Mouse (Mus musculus) midbrain, embryonic 10.5 days (tissue): Measurements from ENCODE around the gene Traf3. TPM values are rescaled to one million over a fixed set of nuclear protein-coding genes. Genes with fewer than 3 reads are reported as not detected.

ENCODE experiments used
- DNase-seq: peaks from one replicate; pipeline ENCODE4 v3.0.0-alpha.2; 2017; ENCODE audit warnings: low spot score
- H3K27ac ChIP-seq: fragments of 300-500 bp; sonication (generic); replicated peaks from 2 replicates; pipeline ENCODE4 v1.5.1; 2016; ENCODE audit warnings: mild to moderate bottlenecking
- H3K27me3 ChIP-seq: fragments of 300-500 bp; sonication (generic); 2 replicates; pipeline ENCODE4 v1.6.1; 2016; ENCODE audit warnings: low read depth, mild to moderate bottlenecking; ENCODE audit not compliant: poor library complexity, severe bottlenecking
- H3K36me3 ChIP-seq: fragments of 300-500 bp; sonication (generic); 2 replicates; pipeline ENCODE4 v1.6.1; 2016; ENCODE audit warnings: mild to moderate bottlenecking, moderate library complexity
- H3K4me1 ChIP-seq: fragments of 300-500 bp; sonication (generic); 2 replicates; pipeline ENCODE4 v1.6.1; 2016
- H3K4me3 ChIP-seq: fragments of 300-500 bp; sonication (generic); 2 replicates; pipeline ENCODE4 v1.5.1; 2016; ENCODE audit warnings: mild to moderate bottlenecking, moderate library complexity
- H3K9me3 ChIP-seq: fragments of 300-500 bp; sonication (generic); replicated peaks from 2 replicates; pipeline ENCODE4 v1.6.1; 2016; ENCODE audit warnings: mild to moderate bottlenecking
- WGBS: fragments of 180-500 bp; shearing (Covaris S2); methylation state at CpG from one replicate; pipeline ENCODE4 v1.1.7; 2016; 5-methylcytosine and 5-hydroxymethylcytosine counted together
- polyA plus RNA-seq: library from polyadenylated mRNA; unstranded; fragments of >200 nt; fragmentation: Nextera tagmentation; extraction: Ambion mirVana; gene quantifications from 2 replicates; pipeline ENCODE4 v1.2.1, GENCODE M21; 2016

The Traf3 gene
- polyA plus RNA-seq, 1 experiment from 2014 or later = 11.5 TPM

DNA sequence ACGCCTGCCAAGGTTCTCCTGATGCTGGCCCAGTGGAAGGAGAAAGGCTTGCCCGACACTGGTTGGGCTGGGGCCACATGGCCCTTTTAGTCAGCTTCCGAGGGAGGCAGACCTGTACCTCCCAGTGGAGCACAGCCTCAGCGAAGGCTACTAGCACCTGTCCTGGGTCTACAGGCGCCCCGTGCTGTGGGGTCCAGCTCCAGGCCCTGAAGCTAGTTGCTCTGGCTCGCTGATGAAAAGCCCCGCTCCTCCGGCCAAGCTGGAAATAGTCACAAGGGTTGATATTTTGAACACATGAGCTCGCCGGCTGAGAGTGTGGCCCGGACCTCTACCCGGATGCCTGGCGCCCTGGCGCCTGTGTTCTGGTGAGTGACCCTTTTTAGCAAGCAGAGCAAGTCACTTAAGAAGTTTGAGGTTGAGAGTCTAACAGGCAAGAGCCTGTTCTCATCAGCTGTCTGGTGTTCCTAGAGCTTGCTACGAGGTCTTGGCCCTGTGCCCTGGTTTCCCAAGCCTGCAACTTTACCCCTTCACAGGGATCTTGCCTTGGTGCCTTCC lies 22.6 kb upstream of the Traf3 start:
- H3K4me1 ChIP-seq = peaks cover 49% of the 10 kb centered on the region
- WGBS = 74% methylated on average over 16 of the region's 16 CpGs
- H3K36me3 ChIP-seq = no peaks in the 10 kb centered on the region
- H3K27ac ChIP-seq = peak overlapping the region; percentile 88
- peaks cover 5% of the 10 kb centered on the region; the same call in 1 of the 2 replicates for H3K9me3 ChIP-seq
- no peak for DNase-seq
- peaks cover 17% of the 10 kb centered on the region for H3K27me3 ChIP-seq
- peak overlapping the region; percentile 32 for H3K4me3 ChIP-seq

DNA sequence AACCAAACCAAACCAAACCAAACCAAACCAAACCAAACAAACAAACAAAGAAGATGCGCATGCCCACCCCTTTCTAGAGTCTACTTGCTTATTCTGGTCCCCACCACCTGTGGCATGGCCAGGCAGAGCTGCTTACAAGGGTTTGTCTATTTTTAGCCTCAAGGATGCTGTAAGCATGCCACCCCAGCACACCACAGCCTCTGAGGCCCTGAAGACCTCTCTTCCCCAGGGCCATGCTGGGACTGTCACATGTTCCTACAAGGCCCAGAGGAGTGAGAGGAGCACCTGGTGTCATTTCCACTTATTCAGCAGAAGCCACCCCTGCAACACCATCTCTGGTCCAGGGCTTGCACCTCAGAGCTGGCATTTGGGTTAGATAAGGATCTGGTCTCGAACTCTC lies 21.6 kb upstream of the Traf3 start:
- H3K9me3 ChIP-seq = no peaks in the 10 kb centered on the region
- H3K4me3 ChIP-seq = no peak overlapping the region
- peaks cover 49% of the 10 kb centered on the region for H3K4me1 ChIP-seq
- DNase-seq = no peak
- WGBS = 100% methylated on average over 2 of the region's 2 CpGs
- H3K27ac ChIP-seq = peak overlapping the region; percentile 66
- peaks cover 17% of the 10 kb centered on the region for H3K27me3 ChIP-seq
- H3K36me3 ChIP-seq = no peaks in the 10 kb centered on the region

DNA sequence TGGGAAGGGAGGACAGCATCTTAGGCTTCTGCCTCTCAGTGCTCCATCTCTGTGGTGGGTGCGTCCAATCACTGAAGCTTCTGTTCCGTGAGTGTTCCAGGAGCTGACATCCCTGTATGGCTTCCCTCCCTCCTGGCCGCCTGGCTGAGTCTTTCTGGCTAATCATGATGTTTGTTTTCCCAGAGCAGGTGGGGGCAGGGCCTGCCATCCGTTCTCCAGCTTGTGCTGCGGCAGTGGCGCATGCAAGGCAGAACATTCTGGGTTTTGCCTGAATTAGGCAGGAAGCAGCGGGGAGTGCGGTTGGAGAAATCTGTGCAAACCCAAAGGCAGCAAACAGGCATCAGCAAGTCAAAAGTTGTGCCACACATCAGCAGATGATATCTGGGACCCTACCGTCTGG lies 20.9 kb upstream of the Traf3 start:
- Histone ChIP-seq H3K4me1 (peaks cover 49% of the 10 kb centered on the region), H3K27me3 (peaks cover 17% of the 10 kb centered on the region), H3K4me3 (no peak overlapping the region), H3K9me3 (no peaks in the 10 kb centered on the region), H3K27ac (peak overlapping the region; percentile 66), H3K36me3 (no peaks in the 10 kb centered on the region)
- DNase-seq = peak; percentile 28
- WGBS = 62% methylated on average over 9 of the region's 9 CpGs

DNA sequence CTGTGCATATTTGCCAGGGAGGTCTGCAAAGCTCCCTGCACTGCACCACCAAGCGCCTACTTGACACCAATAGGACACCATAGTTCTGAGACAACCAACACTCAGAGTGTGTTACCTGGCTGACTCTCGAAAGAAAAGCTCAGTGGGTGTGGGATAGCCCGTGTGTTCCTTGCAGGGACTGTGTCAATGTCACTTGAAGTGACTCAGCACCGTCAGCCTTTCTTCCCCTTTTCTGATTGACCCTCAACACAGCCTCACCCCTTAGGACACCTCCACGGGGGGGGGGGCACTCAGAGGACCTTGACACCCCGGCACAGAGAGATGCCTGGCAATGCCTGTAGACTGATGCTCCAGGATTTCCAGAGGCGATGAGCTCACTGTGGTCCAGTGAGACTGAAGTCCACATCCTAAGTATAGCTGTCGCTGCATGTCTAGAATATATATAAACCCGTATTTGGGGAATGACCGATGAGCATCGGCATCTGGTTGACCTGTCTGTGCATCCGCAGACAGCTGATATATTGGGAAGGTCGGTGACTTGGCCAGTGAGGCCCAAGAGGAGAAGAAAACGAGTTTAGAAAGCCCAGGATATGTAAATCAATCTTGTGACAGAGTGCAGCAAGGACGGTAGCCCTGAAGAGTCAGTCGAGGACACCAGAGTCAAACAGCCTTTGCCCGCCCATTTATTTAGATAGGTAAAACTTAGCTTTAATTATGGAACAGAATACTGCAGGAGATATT lies 16.5 kb upstream of the Traf3 start:
- Histone ChIP-seq H3K4me1 (peaks cover 27% of the 10 kb centered on the region), H3K4me3 (no peak overlapping the region), H3K9me3 (no peaks in the 10 kb centered on the region), H3K27me3 (peaks cover 17% of the 10 kb centered on the region), H3K36me3 (no peaks in the 10 kb centered on the region), H3K27ac (no peak overlapping the region)
- 74% methylated on average over 17 of the region's 17 CpGs for WGBS
- DNase-seq = no peak

DNA sequence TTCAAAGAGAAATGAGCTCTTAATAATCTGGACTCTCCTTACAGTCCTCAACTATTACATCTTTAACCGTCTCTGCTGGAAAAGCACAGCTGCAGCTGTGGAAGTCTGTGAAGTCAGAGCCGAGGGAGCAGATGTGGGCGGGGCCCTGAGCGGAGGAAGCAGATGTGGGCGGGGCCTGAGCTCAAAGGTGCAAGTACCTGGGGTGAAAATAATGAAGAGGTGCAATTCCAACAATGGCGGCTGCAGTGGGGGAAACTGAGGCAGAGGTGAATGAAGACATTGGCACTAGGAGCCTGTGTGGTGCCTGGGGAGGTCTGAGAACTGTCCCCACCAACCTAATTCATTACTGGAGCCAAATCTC lies 16.0 kb upstream of the Traf3 start:
- WGBS = 18% methylated on average over 6 of the region's 6 CpGs
- no peak overlapping the region for H3K27ac ChIP-seq
- H3K4me3 ChIP-seq = no peak overlapping the region
- H3K27me3 ChIP-seq = peaks cover 14% of the 10 kb centered on the region
- no peaks in the 10 kb centered on the region for H3K36me3 ChIP-seq
- H3K4me1 ChIP-seq = peaks cover 22% of the 10 kb centered on the region
- H3K9me3 ChIP-seq = no peaks in the 10 kb centered on the region
- no peak for DNase-seq

DNA sequence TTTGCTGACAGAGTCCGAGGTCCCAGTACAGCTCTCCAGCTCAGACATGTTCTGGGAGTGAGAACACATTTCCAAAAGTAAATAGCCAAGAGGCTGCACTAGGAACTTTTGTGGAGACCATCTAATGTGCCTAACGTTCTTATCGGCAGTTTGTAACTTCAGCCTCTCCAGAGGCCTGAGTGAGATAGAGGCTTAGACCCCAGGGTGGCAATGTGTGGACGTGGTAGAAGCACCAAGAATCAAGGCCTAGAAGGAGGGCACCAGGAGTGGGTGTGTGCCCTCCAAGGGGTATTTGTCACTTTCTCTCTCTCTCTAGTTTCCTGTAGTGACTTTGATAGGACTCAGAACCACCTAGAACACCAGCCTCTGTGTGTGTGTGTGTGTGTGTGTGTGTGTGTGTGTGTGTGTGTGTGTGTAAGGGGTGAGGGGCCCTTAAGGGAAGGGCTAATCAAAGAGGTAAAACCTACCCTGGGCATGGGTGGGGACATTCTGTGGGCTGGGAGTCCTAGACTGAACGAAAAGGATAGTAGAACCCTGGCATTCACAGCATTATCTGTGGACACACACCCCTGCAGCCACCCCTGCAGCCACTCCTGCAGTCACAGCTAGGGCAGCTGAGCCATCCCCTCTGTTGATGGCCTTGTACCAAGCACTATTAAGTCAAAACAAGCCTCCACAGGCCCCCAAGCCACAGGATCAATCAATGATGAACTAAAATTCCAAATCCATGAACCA lies 14.6 kb upstream of the Traf3 start:
- no peak overlapping the region for H3K27ac ChIP-seq
- no peaks in the 10 kb centered on the region for H3K9me3 ChIP-seq
- H3K36me3 ChIP-seq = no peaks in the 10 kb centered on the region
- H3K4me3 ChIP-seq = no peak overlapping the region
- H3K27me3 ChIP-seq = peaks cover 8% of the 10 kb centered on the region; the same call in 1 of the 2 replicates
- DNase-seq = no peak
- 89% methylated on average over 5 of the region's 5 CpGs for WGBS
- peaks cover 11% of the 10 kb centered on the region for H3K4me1 ChIP-seq

DNA sequence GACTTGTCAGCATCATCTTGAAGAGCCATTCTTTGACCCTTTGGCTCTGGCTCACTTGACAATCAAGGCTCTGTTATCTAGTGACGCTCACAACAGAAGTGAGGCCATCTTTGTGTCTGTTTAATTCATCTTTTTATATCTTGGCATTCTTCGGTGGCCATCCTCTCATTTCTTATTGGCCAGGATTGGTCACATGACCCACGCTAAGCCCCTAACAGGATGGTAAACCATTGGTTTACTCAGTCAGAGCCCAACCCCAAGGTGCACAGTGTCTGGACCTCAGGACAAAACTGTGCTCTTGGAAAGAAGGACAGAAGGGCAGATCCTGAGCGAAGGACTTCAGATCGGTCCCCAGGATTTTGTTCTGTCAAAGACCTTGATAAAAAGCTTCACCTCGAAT lies 13.6 kb upstream of the Traf3 start:
- no peaks in the 10 kb centered on the region for H3K9me3 ChIP-seq
- DNase-seq = no peak
- H3K27me3 ChIP-seq = peaks cover 3% of the 10 kb centered on the region; the same call in 1 of the 2 replicates
- H3K36me3 ChIP-seq = no peaks in the 10 kb centered on the region
- H3K4me1 ChIP-seq = peaks cover 1% of the 10 kb centered on the region; the same call in 1 of the 2 replicates
- no peak overlapping the region for H3K27ac ChIP-seq
- WGBS = 91% methylated on average over 6 of the region's 6 CpGs
- H3K4me3 ChIP-seq = no peak overlapping the region

DNA sequence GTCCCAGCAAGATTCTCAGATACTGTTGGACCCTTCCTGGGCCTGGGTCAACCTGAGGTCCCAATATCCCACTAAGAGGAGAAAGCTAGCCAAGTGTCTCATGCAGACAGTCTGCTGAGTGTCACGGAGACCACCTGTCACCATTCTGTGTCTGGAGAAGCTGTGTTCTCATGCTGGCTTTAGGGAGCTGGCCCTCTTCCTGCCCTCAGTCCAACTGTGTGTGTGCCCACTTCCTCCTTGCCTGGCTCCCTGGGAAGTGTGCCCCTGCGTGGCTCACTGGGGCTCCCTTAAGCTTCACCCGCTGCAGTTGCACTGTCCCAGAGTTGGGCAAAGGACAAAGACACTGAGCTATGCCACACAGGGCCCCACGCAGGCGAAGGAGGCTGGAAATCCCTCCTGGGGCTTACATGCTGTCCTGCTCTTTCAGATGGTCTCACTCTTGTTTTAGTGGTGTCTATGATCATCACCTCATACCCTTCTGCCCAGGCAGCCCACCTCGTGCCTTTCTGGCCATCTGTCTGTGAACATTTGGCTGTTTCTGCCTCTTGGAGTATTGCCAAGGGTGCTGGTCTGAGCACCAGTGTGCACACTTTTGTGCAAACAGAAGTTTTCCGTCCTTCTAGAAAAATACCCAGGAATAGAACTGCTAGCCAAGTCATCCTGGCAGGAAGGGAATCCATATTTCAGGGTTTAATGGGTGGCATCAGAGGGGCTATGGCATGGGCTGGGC lies 13.0 kb upstream of the Traf3 start:
- no peak overlapping the region for H3K4me3 ChIP-seq
- H3K4me1 ChIP-seq = no peaks in the 10 kb centered on the region
- H3K36me3 ChIP-seq = no peaks in the 10 kb centered on the region
- H3K27ac ChIP-seq = 0 out of 2 replicates have a peak overlapping the region, but pooled peaks have one; percentile 46
- DNase-seq = no peak
- WGBS = 82% methylated on average over 7 of the region's 7 CpGs
- H3K27me3 ChIP-seq = no peaks in the 10 kb centered on the region
- no peaks in the 10 kb centered on the region for H3K9me3 ChIP-seq

DNA sequence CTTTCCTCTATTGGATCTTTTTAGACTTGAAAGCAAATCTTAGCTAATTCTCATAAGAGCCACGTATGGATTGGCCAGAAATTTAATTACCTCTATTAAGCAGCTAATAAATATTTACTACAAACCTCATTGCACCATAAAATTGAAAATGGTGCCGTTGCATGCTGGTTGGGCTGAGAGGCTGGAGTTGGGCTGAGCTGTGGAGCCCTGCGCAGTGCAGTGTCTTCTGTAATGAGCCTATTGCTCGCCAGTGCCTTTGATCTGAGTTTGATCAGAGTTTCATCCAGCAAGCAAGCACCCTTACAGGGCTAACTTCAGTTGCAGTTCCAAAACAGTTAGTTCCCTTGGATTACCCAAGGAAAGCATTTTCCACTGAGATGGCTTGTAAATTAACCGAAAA lies 12.2 kb upstream of the Traf3 start:
- no peaks in the 10 kb centered on the region for H3K36me3 ChIP-seq
- no peak overlapping the region for H3K27ac ChIP-seq
- H3K4me3 ChIP-seq = no peak overlapping the region
- H3K27me3 ChIP-seq = no peaks in the 10 kb centered on the region
- no peak for DNase-seq
- H3K4me1 ChIP-seq = no peaks in the 10 kb centered on the region
- no peaks in the 10 kb centered on the region for H3K9me3 ChIP-seq
- 88% methylated on average over 5 of the region's 5 CpGs for WGBS

DNA sequence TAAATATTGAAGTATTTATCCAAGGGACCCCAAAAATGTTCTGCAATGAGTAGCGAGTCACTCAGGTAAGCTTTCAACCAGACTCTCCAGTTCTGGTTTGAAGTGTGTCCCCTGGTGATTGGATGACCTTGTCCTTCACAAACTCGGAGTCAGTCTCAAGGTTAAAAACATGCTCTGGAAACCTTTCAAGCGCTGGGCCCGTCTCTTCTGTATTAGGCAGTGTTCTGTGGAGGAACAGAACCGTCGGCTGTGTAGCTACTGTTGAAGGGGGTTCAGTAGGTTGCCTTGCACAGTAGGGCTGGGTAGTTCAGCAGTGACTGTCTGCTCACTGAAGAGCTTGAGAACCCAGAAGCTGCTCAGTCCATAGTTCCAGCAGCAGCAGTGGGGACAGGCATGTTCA lies 11.5 kb upstream of the Traf3 start:
- no peak overlapping the region for H3K27ac ChIP-seq
- H3K36me3 ChIP-seq = no peaks in the 10 kb centered on the region
- peaks cover under 1% of the 10 kb centered on the region; the same call in 1 of the 2 replicates for H3K4me1 ChIP-seq
- DNase-seq = no peak
- H3K9me3 ChIP-seq = no peaks in the 10 kb centered on the region
- 91% methylated on average over 6 of the region's 6 CpGs for WGBS
- no peak overlapping the region for H3K4me3 ChIP-seq
- H3K27me3 ChIP-seq = no peaks in the 10 kb centered on the region

DNA sequence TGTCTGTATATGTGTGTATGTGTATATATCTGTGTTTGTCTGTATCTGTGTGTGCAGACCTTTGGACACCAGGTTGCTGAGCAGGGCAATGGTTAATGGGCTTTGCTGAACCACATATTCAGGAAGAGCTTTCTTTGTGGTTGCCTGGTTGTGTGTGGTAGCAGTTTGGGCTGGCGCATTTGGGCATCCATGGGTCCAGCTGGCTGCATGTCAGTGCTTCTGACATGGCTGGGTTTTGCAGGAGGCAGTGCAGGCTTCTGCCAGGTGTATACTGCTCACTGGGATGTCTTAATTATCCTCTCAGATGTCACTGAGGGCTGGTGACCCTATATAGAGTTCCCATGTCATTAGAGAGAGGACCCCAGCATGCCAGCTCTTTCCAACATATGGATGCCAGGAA lies 10.4 kb upstream of the Traf3 start:
- H3K27ac ChIP-seq = no peak overlapping the region
- 76% methylated on average over 1 of the region's 1 CpGs for WGBS

DNA sequence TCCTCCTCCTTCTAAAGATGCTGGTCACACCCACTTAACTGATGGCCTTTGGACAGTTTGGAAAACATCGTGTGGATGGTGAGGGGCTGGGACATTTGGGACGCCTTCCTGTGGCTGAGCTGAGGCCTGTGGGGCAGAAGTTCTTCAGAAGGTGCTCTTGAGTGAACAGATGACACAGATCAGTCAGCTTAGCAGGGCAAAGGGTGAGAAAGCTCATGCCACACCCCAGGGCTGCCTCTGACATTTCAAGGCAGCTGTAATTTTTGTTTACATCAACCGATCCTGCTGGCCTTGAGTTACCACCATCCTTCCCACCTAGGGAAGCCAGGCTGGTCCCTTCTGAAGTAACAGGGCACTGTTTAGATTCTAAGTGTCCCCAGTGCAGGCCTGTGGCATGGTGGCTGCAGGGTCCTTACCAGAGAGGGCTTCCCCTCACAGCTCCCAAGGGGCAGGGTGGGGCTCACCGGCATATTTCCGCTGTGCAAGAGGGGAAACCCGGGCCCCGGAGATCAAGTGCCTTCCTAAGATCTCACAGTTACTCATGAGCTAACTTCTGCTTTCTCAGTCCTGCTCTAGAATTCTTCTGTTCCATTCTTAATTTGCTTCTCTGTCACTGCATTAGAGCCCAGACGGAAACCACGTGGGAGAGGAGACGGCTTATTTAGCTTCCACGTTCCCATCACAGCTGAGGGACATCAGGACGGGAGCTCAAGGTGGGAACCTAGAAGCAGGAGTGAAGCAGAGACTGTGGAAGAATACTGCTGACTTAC lies 6.3 kb upstream of the Traf3 start:
- Histone ChIP-seq H3K27me3 (no peaks in the 10 kb centered on the region), H3K4me3 (no peak overlapping the region), H3K9me3 (no peaks in the 10 kb centered on the region), H3K27ac (0 out of 2 replicates have a peak overlapping the region, but pooled peaks have one; percentile 23), H3K4me1 (peaks cover 41% of the 10 kb centered on the region), H3K36me3 (no peaks in the 10 kb centered on the region)
- 79% methylated on average over 12 of the region's 12 CpGs for WGBS
- DNase-seq = no peak

More for the DNA sequence above, 10.4 kb upstream of the Traf3 start:
- no peak for DNase-seq
- Histone ChIP-seq H3K4me1 (peaks cover 9% of the 10 kb centered on the region), H3K4me3 (no peak overlapping the region), H3K27me3 (no peaks in the 10 kb centered on the region), H3K9me3 (no peaks in the 10 kb centered on the region), H3K36me3 (no peaks in the 10 kb centered on the region)
